Mouse (Mus musculus) cerebellum, adult 8-10 months (tissue): ENCODE measurements around the gene Igf2r.
A peak's percentile ranks its signal among the peaks of the same experiment; 100 is the strongest.

Experiments used
- DNase-seq: peaks from one replicate; pipeline ENCODE4 v3.0.0; 2022

The Igf2r gene

GRCm38 (mm10) chr17:12749421-12750367 is 19.8 kb downstream of the Igf2r start:
- no peak for DNase-seq

- no peak for DNase-seq
Observed at GRCm38 (mm10) chr17:12745761-12746160, 23.7 kb downstream of the Igf2r start.

- no peak for DNase-seq
Observed at GRCm38 (mm10) chr17:12744071-12744470, 25.4 kb downstream of the Igf2r start.

DNA sequence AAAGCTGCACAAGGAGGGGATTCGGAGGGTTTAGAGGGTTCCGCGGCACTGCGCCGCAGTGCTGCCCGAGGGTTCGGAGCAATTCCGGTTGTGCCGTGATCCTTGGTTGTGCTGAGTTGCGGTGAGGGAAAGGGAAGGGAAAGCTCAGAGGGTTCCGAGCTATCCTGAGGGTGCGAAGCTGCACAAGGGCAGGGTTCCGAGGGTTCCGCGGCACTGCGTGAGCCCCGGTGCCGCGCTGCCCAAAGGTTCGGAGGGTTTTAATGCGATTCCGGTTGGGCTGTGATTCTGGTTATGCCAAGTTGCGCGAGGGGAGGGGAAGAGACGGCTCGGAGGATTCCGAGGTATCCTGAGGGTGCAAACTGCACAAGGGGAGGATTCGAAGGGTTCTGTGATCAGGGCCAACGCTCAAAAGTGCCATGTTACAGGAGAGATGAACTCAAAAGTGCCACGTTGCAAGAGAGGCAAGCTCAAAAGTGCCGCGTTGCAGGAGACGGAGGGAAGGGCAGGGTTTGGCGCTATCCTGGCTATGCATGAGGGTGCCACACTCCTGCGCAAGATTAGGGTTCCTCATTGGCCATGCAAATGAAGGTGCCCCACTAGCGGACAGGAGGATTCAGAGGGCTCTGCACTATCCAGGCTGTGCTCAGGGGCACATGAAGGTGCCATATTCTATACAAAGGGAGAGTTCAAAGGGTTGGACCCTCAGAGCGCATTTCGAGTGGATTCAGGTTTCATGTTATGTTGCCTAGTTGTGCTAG is 27.1 kb downstream of the Igf2r start:
- peak; percentile 48 for DNase-seq

GRCm38 (mm10) chr17:12741218-12741968 is 28.1 kb downstream of the Igf2r start:
- DNase-seq = peak; percentile 60

DNA sequence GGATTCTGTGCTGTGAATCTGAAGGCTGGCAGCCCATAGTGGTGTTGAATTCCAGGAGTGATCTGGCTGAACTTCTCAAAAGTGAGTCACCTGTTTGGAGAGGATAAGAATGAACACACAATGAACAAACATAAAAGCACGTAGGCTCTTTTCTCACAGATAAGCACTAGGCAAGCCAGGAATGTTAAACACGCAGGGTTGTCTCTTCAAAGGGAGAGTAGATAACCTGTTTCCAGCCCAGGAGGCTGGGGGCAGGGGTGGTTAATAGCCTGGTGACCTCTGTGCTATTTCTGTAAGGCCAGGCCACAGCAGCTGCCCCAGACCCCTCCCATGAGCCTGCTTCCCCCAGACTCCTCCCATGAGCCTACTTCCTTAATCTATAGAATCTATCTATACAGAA is 29.1 kb downstream of the Igf2r start:
- no peak for DNase-seq

- DNase-seq = no peak
Observed at GRCm38 (mm10) chr17:12739516-12739915, 29.9 kb downstream of the Igf2r start.

DNA sequence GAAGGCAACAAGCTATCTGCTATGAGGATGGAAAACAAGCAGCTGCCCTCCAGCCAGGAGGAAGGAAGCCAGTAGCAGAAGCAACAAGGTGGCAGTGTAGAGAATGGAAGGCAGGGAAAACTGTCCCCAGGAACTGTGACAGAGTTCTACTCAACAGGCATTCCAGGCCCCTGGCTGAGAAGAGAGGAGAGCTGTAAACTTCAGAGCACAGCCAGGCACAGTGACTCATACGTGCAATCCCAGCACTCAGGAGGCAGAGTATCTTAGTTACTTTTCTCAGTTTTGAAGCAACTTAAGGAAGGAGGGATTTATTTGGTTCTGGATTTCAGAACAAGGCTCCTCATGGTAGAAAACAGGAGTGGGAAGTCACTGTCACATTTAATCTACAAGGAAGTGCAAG is 31.5 kb downstream of the Igf2r start:
- no peak for DNase-seq

DNA sequence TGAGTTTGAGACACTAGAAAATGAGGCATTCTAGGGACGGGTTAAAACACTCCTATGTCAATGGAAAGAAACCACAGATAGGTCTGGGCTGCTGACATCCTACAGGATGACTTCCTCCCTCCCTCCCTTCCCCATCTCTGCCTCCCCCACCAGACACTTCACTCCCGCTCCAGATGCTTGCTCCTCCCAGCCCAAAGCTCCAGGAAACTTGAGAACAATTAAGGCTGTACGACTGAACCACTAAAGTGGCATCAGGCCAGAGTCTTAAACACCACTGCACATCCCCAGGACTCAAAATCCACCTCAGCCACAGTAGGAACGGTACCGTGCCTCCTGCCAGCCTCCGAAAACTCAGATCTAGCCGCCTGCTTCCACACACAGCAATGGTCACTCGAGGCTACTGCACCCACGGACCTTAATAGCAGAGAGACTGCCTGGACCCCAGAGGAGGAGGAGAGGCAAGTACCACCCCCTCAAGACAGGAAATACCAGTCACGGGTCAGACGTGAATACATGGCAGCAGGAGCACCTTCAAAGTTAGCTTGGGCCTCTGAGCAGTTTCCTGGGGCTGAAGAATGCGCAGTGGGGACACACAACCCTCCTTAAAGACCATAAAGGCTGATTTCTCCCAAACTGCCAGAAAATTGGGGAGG is 35.1 kb downstream of the Igf2r start:
- DNase-seq = no peak

GRCm38 (mm10) chr17:12733128-12733527 is 36.3 kb downstream of the Igf2r start:
- DNase-seq = no peak

GRCm38 (mm10) chr17:12728536-12728935 is 40.9 kb downstream of the Igf2r start:
- no peak for DNase-seq

GRCm38 (mm10) chr17:12727748-12728147 is 41.7 kb downstream of the Igf2r start:
- DNase-seq = no peak

DNA sequence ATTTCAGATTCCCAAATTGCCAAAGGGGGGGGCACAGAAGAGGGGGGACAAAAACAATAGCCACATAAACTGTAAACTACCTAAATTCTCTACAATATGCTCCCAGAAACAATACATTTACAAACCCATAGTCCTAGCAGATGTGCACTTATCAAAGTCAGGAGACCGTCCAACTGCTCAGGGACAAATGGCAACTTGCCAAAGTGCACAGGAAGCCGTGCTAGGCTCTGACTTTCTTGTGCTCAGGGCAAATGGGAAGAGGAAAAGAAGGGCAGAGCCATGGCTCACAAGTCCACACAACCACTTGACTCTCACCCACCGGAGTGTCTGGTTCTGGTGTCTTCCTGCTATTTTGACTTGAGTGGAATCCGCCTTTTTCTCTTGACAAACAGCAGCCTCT is 43.6 kb downstream of the Igf2r start:
- no peak for DNase-seq

DNA sequence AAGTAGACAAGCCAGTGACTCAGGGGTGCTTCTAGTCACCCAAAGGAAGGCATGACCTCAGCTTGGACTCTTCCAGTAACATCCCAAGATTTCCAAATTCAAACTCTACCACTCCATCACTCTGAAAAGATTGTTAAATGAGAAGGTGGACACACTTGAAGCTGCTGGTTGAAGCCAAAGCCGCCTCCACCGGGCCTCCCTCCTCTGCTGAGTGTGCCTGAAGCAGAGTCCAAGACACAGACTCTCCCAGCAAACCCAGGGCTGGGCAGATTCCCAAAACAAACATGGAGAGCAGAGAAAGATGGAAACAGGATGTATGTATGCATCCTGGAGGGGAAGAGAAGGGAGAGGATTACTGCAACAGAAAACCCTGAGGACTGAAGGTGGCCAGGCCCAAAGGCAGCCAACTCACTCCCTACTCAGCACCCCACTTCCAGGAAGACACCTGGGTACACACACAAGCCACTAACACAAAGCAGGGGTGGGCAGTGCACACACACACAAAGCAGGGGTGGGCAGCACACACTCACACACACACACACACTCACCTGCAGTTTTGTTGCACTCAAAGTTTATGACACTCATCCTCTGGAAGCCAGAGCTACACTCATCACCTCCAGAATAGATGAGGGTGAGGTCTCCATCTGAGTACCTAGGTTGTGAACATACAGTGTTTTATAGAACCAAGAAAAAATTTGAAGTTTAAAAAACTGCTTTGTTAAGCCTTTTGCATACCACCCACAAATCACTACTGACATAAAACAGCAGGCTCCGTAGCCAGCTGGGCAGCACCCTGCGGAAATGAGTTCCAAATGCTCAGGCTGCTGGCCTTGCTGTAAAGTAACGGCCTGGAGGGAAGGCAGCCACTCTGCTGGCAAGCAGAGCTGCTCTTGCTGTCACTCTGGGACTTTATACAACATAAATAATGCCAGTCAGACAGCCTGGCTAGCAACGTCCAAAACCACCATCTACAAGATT is 44.4 kb downstream of the Igf2r start:
- no peak for DNase-seq

DNA sequence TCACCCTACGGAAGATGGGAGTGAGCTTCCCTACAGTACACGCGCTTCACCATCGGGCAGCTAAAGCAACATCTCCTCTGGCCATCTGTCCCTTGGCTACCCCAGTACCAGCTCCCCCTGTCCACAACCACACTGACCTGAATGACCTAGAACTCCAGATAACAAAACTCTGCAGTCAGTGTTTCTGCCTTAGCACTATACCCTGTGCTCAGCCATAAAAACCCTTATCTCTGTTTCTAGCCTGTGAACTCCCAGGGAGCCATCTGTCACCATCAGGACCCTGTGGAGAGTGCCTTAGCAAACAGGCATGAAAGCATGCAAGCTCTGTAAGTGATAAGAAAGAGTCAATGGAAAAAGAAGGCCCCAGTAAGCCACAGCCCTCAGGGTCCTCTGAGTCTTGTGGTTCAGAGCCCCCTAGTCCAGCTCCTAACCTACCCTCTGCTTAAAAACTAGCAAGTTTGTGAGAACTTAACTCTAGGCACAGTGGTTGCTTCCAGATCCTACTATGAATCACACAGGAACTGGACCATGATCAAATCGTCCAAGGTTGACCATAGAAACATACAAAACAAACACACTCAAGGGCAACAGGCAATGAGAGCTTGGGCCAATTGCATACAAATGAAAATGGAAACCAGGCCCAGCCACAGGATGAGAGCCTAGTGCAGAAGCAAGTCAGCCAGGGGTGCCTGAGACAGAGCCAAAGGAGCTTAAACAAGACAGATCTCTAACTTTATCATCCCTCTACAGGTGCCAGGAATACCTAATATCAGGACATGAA is 45.3 kb downstream of the Igf2r start:
- no peak for DNase-seq

GRCm38 (mm10) chr17:12722622-12723021 is 46.8 kb downstream of the Igf2r start:
- DNase-seq = no peak

DNA sequence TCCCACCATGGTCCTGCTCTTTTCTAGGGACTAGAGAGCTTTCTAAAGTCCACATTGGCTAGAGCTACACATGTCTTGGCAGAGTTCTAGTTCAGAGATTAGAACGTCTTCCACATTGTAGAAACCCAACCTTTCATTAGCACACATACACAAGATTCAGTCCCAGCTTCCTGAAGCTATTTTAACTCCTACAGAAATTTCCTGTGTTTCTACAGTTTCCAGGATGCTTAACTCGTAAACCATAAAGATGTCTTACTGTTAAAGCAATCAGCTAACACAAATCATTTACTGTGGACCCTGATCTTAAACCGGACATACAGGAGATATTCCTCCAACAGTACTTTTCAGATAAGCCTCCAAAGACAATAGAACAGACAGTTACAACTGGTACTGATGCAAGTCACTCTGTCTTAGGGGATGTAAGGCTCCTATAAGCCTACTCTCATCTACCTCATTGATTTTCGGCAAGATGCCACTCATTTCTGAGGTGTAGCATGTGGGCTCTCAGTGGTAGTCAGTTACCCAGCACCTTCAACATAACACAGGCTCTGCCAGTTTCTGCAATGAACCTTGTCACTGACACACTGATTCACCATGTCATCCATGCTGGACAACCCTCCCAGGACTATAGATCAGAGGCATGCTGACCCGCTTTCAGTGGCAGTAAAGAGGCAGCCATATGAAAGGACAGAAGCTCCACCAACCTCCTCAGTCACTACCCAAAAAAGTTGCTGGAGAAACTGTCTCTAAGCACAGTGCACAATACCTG is 48.2 kb downstream of the Igf2r start:
- no peak for DNase-seq

- peak; percentile 63 for DNase-seq
Observed at GRCm38 (mm10) chr17:12718251-12718650, 51.2 kb downstream of the Igf2r start.

- no peak for DNase-seq
Observed at GRCm38 (mm10) chr17:12717445-12717844, 52.0 kb downstream of the Igf2r start.

DNA sequence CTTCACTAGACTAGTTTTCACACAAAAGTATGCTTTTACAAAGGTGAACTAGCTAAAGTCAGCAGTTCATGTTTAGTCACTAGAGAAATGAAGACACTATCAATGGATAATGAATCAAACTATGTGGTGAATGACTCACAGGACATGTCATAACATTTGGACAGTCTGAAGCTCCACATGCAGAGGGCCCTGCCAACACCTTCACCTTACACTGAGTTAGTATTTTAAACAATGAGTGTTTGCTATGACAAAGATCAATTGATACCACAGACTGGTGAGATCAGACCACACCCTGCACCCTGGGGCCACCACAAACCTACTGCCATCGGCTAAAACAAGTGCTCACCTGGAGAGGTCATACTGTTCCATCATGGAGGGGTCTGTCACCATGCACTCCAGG is 54.4 kb downstream of the Igf2r start:
- DNase-seq = no peak
